Mouse (Mus musculus): ENCODE measurements around the gene Elp4. TPM values are rescaled to one million over a fixed set of nuclear protein-coding genes. Genes with fewer than 3 reads are reported as not detected.

Gene Elp4
- polyA plus RNA-seq, 1 experiment, result 11.1 TPM

DNA sequence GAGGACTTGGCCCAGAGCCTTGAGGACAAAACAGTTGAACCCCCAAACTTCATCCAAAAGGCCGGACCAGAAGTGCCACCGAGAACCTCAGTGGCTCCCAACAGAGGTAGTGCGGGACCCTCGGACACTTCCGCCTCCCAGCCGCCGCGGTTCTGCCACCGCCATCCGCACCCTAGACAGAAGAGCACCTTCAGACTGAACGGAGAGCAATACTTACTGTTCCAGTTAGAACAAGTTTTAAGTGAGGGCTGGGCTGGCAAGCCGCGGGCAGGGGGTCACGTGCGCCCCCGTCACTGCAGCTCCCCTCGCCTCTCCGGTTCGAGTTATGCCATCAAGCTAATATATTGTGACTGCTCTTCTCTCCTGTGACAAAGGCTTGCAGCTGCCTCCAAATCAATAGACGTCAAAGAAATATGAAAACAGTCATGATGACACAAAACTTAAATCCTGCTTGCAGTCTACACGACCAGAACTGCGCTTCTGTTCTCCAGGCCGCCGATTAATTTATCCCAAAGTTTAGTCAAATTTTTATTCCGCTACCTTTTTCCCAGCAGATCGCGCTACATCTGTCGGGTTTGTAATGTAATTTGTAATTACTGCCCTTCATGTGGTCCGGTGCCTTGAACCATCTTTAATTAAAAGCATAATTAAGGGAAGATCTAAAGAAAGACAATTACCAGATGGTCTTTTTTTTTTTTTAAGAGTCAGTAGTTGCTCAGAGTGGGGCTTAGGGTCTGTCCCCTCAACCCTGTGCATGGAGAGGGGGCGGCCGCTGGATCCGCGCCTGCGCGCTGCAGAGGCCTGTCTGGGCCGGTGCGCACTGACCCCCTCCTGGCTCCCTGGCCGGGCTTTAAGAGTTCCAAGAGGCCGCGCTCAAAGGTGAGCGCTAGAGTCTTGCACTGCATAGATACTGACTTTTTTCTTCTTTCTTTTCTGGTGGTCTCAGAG lies 244.2 kb downstream of the Elp4 start:
- DNase-seq (ENCODE audit: extremely low spot score in 1 of 2, low spot score in 1 of 2), result no peak

DNA sequence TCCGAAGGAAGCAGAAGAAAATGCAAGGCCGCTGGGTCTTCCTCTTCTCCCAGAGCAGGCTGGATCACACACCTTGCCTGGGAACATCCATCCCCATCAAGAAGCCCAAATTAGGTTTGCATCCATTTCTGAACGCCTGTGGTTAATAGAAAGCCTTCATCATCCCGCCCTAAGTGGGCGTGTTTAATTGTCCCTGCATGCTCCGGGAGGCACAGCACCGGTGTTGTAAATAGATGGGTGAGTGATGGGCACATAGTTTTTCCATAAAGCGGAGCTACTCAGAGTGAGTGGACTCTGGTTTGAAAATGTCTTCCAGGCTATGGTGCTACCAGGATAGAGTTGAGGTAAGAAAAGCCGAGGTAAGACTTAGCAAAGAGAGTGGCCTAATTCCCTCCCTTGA lies 245.0 kb downstream of the Elp4 start:
- no peak for DNase-seq (ENCODE audit: extremely low spot score in 1 of 2, low spot score in 1 of 2)

DNA sequence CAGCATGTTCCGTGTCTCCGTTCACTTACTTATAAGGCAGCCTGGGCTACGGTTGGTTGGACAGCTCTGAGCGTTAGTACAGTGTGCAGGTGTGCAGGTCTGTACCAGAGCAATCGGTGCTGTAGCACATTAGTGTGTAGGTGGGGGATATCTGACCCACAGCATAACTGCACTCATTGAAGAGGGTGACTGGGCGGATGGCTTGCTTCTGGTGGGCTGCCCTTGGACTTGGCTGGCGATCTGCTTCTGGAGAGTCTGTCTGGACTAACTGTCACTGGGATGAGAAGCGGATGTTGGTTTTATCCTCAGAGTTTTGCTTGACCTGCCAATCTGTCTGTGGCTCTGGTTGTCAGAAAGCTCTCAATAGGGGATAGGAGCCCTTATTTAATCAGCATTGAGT lies 247.9 kb downstream of the Elp4 start:
- no peak for DNase-seq (ENCODE audit: extremely low spot score in 1 of 2, low spot score in 1 of 2)

Other genes starting within 250 kb of the Elp4 start
- 40.3 and 47.5 TPM in 2 replicates for gene Pax6, start 235.7 kb downstream of the Elp4 start, polyA plus RNA-seq (2012; rRNA removed)
- 34.3 and 35.0 TPM in 2 replicates for gene Immp1l, start 74 bp upstream of the Elp4 start, polyA plus RNA-seq (2012; rRNA removed)
- gene Dnajc24, start 99.0 kb upstream of the Elp4 start, polyA plus RNA-seq (2012; rRNA removed), result 18.5 and 20.1 TPM in 2 replicates